Mouse (Mus musculus) bone marrow macrophage, adult 2 months (primary cell): ENCODE results near the gene Lrrc38.

ENCODE experiments used
- CTCF ChIP-seq: IDR thresholded peaks from 2 replicates; pipeline ENCODE4 v1.5.1; 2012; ENCODE audit warnings: low read depth, mild to moderate bottlenecking, low read length, moderate library complexity
- POLR2A ChIP-seq: IDR thresholded peaks from 2 replicates; pipeline ENCODE4 v1.6.1; 2012; ENCODE audit warnings: mild to moderate bottlenecking, low read depth, low read length, borderline replicate concordance

- no peak for TF ChIP-seq CTCF
- no peak for TF ChIP-seq POLR2A
Measured at GRCm38 (mm10) chr4:143383646-143384045, 34.1 kb downstream of the Lrrc38 start.
